Mouse (Mus musculus): Measurements from ENCODE around the gene Shmt2.
A peak's percentile ranks its signal among the peaks of the same experiment; 100 is the strongest.

- no peak for TF ChIP-seq E2F4 (IDR thresholded peaks at IDR 0.05; ENCODE audit: insufficient read depth)
- TF ChIP-seq POLR2AphosphoS2 (IDR thresholded peaks at IDR 0.05; ENCODE audit: insufficient read length, low read depth), result peak; percentile 88
- no peak for TF ChIP-seq MAX (IDR thresholded peaks at IDR 0.05; ENCODE audit: low read depth)
Observed at GRCm38 (mm10) chr10:127515271-127515982, 6.8 kb downstream of the Shmt2 start.
